Mouse (Mus musculus) lung, embryonic 16.5 days (tissue): Measurements from ENCODE around the gene Scn3a. TPM values are rescaled to one million over a fixed set of nuclear protein-coding genes. Genes with fewer than 3 reads are reported as not detected.

Experiments used
- ATAC-seq: fragments of 200-750 bp; cut with Nextera tagmentation; 2 replicates; pipeline ENCODE4 v1.8.0; 2017; ENCODE audit warnings: low read depth, mild to moderate bottlenecking, moderate library complexity
- H3K27ac ChIP-seq: fragments of 300-500 bp; sonication (generic); 2 replicates; pipeline ENCODE4 v1.5.1; 2014; ENCODE audit warnings: mild to moderate bottlenecking, control low read depth, low read length
- H3K27me3 ChIP-seq: fragments of 300-500 bp; sonication (generic); 2 replicates; pipeline ENCODE4 v1.6.1; 2014; ENCODE audit warnings: low read depth, low read length, mixed read lengths; ENCODE audit not compliant: control insufficient read depth, insufficient read depth
- H3K36me3 ChIP-seq: fragments of 300-500 bp; sonication (generic); 2 replicates; pipeline ENCODE4 v1.6.1; 2014; ENCODE audit warnings: low read length; ENCODE audit not compliant: control insufficient read depth, insufficient read depth
- H3K4me1 ChIP-seq: fragments of 300-500 bp; sonication (generic); replicated peaks from 2 replicates; pipeline ENCODE4 v1.6.1; 2014; ENCODE audit warnings: low read length, mixed read lengths; ENCODE audit not compliant: control insufficient read depth, insufficient read depth
- H3K4me2 ChIP-seq: fragments of 300-500 bp; sonication (generic); 2 replicates; pipeline ENCODE4 v1.6.1; 2014; ENCODE audit warnings: low read depth, low read length, control low read depth
- H3K4me3 ChIP-seq: fragments of 300-500 bp; sonication (generic); 2 replicates; pipeline ENCODE4 v1.5.1; 2014; ENCODE audit warnings: mild to moderate bottlenecking, low read length, control low read depth
- H3K9ac ChIP-seq: fragments of 300-500 bp; sonication (generic); 2 replicates; pipeline ENCODE4 v1.6.1; 2014; ENCODE audit warnings: low read length, control low read depth
- H3K9me3 ChIP-seq: fragments of 300-500 bp; sonication (generic); 2 replicates; pipeline ENCODE4 v1.6.1; 2016; ENCODE audit warnings: low read length; ENCODE audit not compliant: control insufficient read depth
- WGBS: fragments of 180-500 bp; shearing (Covaris S2); extraction: QIAGEN DNeasy Blood & Tissue Kit; methylation state at CpG from one replicate; pipeline ENCODE4 v1.1.7; 2014; 5-methylcytosine and 5-hydroxymethylcytosine counted together
- polyA plus RNA-seq: library from polyadenylated mRNA; unstranded; fragments of >200 nt; fragmentation: Nextera tagmentation; extraction: Ambion mirVana; gene quantifications from 2 replicates; pipeline ENCODE4 v1.2.1, GENCODE M21; 2015

Gene Scn3a
- polyA plus RNA-seq, result 1.8 and 2.5 TPM in 2 replicates

GRCm38 (mm10) chr2:65566793-65567787 is at the start of gene Scn3a:
Scn3a (minus strand) TSS chr2:65567627.
- Histone ChIP-seq H3K36me3 (no peaks in the 10 kb centered on the region), H3K9me3 (no peaks in the 10 kb centered on the region), H3K27ac (no peak within 1 kb of the TSS), H3K4me3 (peak within 1 kb of the TSS; percentile 24; the same call in 1 of the 2 replicates), H3K4me1 (no peaks in the 10 kb centered on the region), H3K4me2 (peak within 1 kb of the TSS; percentile 25; the same call in 1 of the 2 replicates), H3K27me3 (no peaks in the 10 kb centered on the region), H3K9ac (no peak within 1 kb of the TSS)
- no peak for ATAC-seq
- WGBS, result 25% methylated on average over 16 of the region's 16 CpGs

- no peak overlapping the region for H3K4me3 ChIP-seq
- H3K4me1 ChIP-seq, result no peaks in the 10 kb centered on the region
- H3K36me3 ChIP-seq, result no peaks in the 10 kb centered on the region
- no peak overlapping the region for H3K4me2 ChIP-seq
- H3K9me3 ChIP-seq, result no peaks in the 10 kb centered on the region
- no peak overlapping the region for H3K27ac ChIP-seq
- H3K27me3 ChIP-seq, result no peaks in the 10 kb centered on the region
- no peak for ATAC-seq
- 65% methylated on average over 4 of the region's 4 CpGs for WGBS
- no peak overlapping the region for H3K9ac ChIP-seq
These were observed 44.5 kb upstream of the Scn3a start for GRCm38 (mm10) chr2:65611887-65612286.

DNA sequence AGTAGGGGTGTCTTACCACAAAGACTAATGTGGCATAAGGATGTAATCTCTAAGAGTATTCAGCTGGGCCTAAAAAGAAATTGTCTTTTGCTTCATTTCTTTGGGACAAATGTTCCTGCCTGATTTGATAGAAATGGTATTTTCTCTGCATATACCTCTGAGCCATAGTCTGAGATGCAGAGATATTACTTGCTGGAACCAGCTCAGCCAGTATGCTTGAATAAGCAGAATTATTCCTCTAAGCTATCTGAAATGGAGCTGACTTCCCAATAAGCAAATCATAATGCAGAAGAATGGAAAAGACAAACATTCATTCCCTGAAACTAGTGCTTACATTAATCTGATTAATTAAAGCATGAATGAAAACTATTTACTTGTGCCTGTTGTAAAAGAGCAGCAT is 40.4 kb upstream of the Scn3a start:
- no peak overlapping the region for H3K9ac ChIP-seq
- no peaks in the 10 kb centered on the region for H3K27me3 ChIP-seq
- ATAC-seq, result no peak
- no peak overlapping the region for H3K4me3 ChIP-seq
- H3K4me2 ChIP-seq, result no peak overlapping the region
- no peaks in the 10 kb centered on the region for H3K36me3 ChIP-seq
- H3K9me3 ChIP-seq, result no peaks in the 10 kb centered on the region
- no peak overlapping the region for H3K27ac ChIP-seq
- H3K4me1 ChIP-seq, result no peaks in the 10 kb centered on the region

- H3K9me3 ChIP-seq, result no peaks in the 10 kb centered on the region
- no peak overlapping the region for H3K4me2 ChIP-seq
- H3K36me3 ChIP-seq, result no peaks in the 10 kb centered on the region
- WGBS, result 60% methylated on average over 5 of the region's 5 CpGs
- no peaks in the 10 kb centered on the region for H3K27me3 ChIP-seq
- H3K9ac ChIP-seq, result no peak overlapping the region
- H3K4me1 ChIP-seq, result no peaks in the 10 kb centered on the region
- ATAC-seq, result no peak
- no peak overlapping the region for H3K27ac ChIP-seq
- no peak overlapping the region for H3K4me3 ChIP-seq
These were observed 20.3 kb upstream of the Scn3a start for GRCm38 (mm10) chr2:65587679-65588078.

GRCm38 (mm10) chr2:65567925-65568324 is 498 bp upstream of the Scn3a start:
- Histone ChIP-seq H3K4me1 (no peaks in the 10 kb centered on the region), H3K4me2 (no peak overlapping the region), H3K27me3 (no peaks in the 10 kb centered on the region), H3K9ac (no peak overlapping the region), H3K36me3 (no peaks in the 10 kb centered on the region), H3K9me3 (no peaks in the 10 kb centered on the region), H3K4me3 (no peak overlapping the region), H3K27ac (no peak overlapping the region)
- no peak for ATAC-seq
- 83% methylated on average over 4 of the region's 4 CpGs for WGBS

DNA sequence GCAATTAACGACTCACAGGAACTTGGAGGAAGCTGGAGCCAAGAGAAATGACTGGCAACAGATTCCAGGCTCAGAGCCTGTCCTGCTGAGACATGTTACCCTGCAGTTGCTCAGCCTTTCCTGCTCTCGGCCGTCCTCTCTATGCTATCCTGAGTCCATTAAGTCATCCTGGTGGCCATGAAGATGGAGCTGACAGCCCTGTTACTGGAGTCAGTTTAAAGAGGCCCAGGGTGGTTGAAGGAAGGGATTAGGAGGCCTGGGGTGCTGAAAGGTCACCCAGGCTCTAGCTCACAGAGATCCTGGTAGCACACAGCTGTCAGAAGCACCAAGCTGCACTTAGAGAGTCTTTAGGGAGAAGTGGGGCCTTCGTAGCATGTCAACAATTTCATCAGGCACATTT is 3.5 kb downstream of the Scn3a start:
- H3K36me3 ChIP-seq, result no peaks in the 10 kb centered on the region
- no peaks in the 10 kb centered on the region for H3K9me3 ChIP-seq
- H3K9ac ChIP-seq, result no peak overlapping the region
- no peaks in the 10 kb centered on the region for H3K4me1 ChIP-seq
- H3K27ac ChIP-seq, result no peak overlapping the region
- H3K4me2 ChIP-seq, result no peak overlapping the region
- no peak for ATAC-seq
- no peak overlapping the region for H3K4me3 ChIP-seq
- 26% methylated on average over 4 of the region's 4 CpGs for WGBS
- no peaks in the 10 kb centered on the region for H3K27me3 ChIP-seq

DNA sequence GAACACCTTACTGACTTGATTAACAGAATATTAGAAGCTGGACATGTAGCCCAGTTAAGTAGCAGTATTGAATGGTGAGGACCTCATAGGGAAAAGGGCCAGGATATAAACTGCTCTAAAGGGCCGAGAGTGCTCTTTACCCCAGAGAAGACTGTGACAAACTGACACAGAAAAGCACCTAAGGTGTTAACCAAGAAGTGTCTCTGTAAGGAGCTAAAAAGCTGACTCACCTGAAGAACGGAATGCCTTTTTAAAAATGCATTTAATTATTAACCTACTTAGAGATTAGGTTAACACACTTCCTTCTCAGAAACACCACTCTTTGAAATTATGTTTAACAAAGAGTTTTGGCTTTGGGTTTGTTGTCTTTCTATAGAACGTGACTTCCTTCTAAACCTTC is 9.7 kb downstream of the Scn3a start:
- Histone ChIP-seq H3K36me3 (no peaks in the 10 kb centered on the region), H3K9ac (no peak overlapping the region), H3K4me3 (no peak overlapping the region), H3K4me1 (no peaks in the 10 kb centered on the region), H3K4me2 (no peak overlapping the region), H3K27ac (0 out of 2 replicates have a peak overlapping the region, but pooled peaks have one; percentile 39), H3K27me3 (no peaks in the 10 kb centered on the region), H3K9me3 (no peaks in the 10 kb centered on the region)
- 51% methylated on average over 3 of the region's 3 CpGs for WGBS
- peak; percentile 54; the same call in 1 of the 2 replicates for ATAC-seq

DNA sequence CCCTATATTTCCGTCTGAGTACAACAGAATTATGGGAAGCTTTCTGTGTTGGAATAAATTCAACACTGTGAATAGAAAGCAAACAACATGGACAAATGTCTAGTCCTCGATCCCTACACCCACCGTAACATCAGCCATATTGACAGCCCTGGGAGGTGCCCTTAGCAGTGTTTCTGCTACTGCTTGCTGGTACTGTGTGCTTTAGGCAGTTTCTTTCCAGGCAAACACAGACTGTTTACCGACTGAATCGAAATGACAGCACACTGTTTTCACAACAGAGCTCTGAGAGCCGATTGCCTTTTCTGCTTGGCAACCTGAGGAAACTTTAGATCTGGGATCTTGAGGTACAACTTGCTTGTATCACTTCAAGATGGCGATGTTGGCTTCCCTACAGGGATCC is 12.8 kb downstream of the Scn3a start:
- Histone ChIP-seq H3K9me3 (no peaks in the 10 kb centered on the region), H3K4me3 (no peak overlapping the region), H3K27me3 (no peaks in the 10 kb centered on the region), H3K4me1 (no peaks in the 10 kb centered on the region), H3K27ac (no peak overlapping the region), H3K36me3 (no peaks in the 10 kb centered on the region), H3K4me2 (no peak overlapping the region), H3K9ac (no peak overlapping the region)
- ATAC-seq, result no peak
- WGBS, result 59% methylated on average over 7 of the region's 7 CpGs

DNA sequence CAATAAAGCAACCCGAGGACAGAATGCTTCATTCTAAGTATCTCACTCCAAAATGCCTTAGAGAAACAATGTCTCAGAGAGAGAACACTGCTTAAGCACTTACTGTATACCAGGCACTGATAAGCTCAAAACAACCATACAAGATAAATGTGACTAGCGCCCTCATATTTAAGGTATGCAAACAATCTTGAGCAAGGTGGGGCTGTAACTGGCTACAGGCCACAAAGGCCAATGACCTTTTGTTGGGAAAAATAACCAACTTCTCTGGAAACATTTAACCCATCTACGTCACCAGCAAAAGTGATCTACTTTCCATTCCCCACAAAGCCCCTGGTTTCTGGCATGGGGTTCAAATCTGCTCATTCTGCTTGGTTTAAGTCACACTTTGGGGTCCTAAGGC is 14.0 kb downstream of the Scn3a start:
- Histone ChIP-seq H3K4me2 (no peak overlapping the region), H3K4me1 (no peaks in the 10 kb centered on the region), H3K9ac (no peak overlapping the region), H3K4me3 (no peak overlapping the region), H3K36me3 (no peaks in the 10 kb centered on the region), H3K9me3 (no peaks in the 10 kb centered on the region), H3K27ac (no peak overlapping the region), H3K27me3 (no peaks in the 10 kb centered on the region)
- WGBS, result 59% methylated on average over 3 of the region's 3 CpGs
- ATAC-seq, result no peak
